Mouse (Mus musculus) c-Kit-positive CD71-negative TER-119-negative erythroid progenitor cells, embryonic 14.5 days (primary cell): ENCODE measurements around the gene Nudc.
A peak's percentile ranks its signal among the peaks of the same experiment; 100 is the strongest.

ENCODE experiments used
- DNase-seq: peaks from one replicate; pipeline ENCODE4 v3.0.0-alpha.2; 2013; ENCODE audit warnings: low read depth

Nudc gene

DNA sequence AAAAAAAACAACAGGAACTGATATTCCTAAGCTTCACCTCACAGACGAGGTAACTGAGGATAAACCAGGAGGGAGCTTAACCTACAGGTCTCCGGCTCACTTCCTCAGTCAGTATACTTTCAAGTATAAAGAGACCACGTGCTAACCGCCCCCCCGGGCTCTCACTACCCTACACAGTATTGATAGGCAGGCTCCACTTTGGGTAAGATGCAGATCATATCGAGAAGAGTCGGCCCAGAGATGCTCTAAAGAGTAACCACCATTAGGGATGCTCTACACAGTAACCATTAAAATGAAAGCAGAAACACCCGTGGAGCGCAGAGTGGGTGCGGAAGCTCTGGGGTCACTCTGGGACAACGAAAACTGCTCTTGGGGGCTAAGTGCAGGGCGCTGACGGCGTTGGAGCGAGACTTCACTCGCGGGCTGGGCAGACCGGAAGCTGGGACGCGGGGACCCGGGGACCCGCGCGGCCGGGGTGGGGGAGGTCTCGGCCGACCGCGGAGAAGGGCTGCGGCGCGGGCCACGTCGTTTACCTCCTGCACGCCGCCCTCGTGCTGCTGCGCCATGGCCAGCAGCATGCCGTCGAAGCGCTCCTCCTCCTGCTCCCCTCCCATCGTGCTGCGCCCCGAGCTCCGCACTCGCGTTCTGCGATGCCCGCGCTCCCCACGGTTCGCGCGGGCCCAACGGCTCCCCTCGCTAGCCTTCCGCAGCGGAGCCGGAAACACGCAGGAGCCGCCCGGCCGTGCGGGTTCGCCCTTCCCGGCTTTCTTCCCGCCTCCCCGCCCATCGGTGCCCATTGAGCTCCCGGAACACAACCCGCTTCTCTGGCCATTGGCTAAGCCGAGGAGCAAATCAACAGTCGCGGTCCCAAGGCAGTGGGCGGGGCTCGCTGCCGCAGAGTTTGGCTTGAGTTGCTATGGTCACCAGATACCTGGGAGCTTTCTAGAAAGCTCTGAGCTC lies at the start of gene Nudc:
Gene Nudc (minus strand): TSS at position 725 of the 960 bp plus-strand sequence.
- peak; percentile 94 for DNase-seq

GRCm38 (mm10) chr4:133595538-133595937 lies 49.7 kb upstream of the Nudc start:
- DNase-seq = no peak

DNA sequence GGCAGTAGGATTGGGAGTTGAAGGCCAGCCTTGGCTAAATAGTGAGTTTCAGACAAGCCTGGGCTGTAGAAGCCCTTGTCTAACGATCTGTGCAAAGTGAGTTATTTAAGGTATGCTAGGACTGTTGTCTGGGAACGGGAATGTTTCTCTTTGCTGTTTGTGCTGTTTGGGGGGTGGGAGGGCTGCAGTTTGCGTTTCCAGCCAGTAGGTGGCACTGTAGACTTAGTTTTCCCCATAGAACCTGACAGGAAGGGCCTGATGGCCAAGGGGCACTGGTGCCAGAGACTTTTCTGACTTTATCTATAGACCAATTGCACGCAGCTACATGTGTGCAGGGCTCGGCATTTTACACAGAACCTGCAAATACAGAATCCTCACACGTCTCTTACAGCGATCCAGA lies 46.8 kb upstream of the Nudc start:
- DNase-seq = peak; percentile 50

GRCm38 (mm10) chr4:133584059-133584951 lies 38.5 kb upstream of the Nudc start, which contains the start of gene Gpn2:
Gpn2 (plus strand) TSS chr4:133584362.
- DNase-seq = peak; percentile 88

- no peak for DNase-seq
Observed at GRCm38 (mm10) chr4:133583690-133584058, 37.9 kb upstream of the Nudc start.

DNA sequence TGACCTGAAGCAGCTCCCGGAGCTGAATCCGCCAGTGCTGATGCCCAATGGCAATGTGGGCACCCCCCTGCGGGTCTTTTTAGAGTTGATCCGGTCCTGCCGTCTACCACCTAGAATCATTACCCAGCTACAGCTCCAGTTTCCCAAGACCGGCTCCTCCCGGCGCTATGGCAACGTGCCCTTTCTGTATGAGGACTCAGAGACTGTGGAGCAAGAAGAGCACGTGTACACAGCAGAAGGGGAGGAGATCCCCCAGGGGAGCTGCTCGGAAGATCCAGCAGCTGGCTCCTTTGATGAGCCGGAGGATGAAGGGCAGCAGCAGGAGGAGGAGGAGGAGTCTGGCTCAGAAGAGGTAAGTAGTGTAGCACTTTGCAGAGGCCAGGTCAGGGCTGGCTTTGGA lies 32.2 kb upstream of the Nudc start:
- DNase-seq = no peak

GRCm38 (mm10) chr4:133574843-133575202 lies 29.0 kb upstream of the Nudc start:
- DNase-seq = no peak

GRCm38 (mm10) chr4:133574070-133574842 lies 28.5 kb upstream of the Nudc start, which contains the start of gene Gpatch3:
Gpatch3 (plus strand) TSS chr4:133574745.
- peak; percentile 89 for DNase-seq

DNA sequence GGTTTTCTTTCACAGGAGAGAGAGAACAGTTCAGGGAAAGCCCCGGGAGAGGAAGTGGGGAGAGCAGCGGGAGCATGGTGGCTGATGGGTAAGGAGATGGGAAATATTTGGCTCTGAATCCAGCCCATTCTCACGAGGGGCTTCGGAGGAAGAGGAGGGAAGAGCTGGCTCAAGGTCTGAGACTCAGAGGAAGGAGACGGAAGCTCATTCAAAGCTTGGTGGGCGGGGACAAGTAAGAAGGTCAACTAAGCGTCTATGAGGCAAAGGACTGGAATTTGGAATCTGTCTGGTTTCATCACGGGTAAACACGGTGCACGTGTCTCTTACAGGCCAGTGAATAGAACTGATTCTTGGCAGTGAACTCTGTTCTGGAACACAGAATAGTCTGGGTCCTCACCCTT lies 24.3 kb upstream of the Nudc start:
- DNase-seq = no peak

- DNase-seq = no peak
Observed at GRCm38 (mm10) chr4:133569291-133570065, 23.7 kb upstream of the Nudc start.

GRCm38 (mm10) chr4:133567251-133567650 lies 21.5 kb upstream of the Nudc start:
- DNase-seq = no peak

DNA sequence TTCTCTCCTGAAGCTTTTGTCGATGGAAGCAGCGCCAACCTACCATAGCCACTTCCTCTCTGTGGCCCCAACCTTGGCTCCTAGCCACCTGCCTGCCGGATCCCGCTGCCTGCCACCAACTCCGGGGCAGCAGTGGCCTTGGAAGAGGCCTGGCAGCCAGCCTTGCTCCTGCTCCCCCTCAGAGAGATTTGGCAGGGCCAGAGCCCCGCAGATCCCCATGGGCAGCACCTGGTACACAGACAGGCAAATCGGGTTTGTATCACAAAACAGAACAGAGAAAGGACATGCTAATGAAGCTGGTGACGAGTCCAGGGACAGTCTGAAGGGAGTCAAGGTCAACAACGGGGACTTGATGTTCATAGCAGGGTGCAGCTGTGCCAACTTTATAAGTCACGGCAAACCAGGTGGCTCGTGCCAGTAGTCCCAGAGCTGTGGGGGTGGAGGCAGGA lies 17.4 kb upstream of the Nudc start:
- no peak for DNase-seq

- DNase-seq = no peak
Observed at GRCm38 (mm10) chr4:133561622-133562021, 15.8 kb upstream of the Nudc start.

- no peak for DNase-seq
Observed at GRCm38 (mm10) chr4:133559846-133560245, 14.1 kb upstream of the Nudc start.

DNA sequence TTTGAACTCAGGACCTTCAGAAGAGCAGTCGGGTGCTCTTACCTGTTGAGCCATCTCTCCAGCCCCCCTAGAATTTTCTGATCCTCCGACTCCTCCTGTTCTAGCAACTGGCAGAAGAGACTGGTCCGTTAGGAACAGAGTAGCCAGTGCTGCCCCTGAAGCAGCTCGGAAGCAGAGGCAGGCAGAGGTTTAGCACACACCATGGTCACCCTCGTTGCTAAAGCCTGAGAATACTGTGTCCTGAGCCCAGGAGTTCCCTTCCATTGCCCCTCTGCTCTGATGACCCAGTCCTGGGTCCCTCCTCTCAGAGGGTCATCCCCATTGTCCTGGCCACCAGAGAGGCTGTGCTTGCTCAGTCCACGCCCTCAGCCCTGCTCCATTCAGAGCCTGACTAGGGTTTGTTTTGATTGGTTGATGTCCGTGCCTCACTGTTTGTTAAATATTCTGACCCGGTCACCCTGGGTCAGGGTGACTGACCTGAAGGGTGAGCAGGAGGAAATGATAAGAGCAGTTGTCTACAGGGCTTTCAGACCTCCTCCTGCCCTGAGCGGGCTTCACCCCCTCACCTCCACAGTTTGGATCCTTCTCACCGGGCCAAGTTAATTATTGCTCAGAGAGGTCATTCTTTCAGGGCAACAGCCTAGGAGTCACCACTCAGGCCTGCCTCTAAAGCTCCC lies 11.4 kb upstream of the Nudc start:
- DNase-seq = no peak

DNA sequence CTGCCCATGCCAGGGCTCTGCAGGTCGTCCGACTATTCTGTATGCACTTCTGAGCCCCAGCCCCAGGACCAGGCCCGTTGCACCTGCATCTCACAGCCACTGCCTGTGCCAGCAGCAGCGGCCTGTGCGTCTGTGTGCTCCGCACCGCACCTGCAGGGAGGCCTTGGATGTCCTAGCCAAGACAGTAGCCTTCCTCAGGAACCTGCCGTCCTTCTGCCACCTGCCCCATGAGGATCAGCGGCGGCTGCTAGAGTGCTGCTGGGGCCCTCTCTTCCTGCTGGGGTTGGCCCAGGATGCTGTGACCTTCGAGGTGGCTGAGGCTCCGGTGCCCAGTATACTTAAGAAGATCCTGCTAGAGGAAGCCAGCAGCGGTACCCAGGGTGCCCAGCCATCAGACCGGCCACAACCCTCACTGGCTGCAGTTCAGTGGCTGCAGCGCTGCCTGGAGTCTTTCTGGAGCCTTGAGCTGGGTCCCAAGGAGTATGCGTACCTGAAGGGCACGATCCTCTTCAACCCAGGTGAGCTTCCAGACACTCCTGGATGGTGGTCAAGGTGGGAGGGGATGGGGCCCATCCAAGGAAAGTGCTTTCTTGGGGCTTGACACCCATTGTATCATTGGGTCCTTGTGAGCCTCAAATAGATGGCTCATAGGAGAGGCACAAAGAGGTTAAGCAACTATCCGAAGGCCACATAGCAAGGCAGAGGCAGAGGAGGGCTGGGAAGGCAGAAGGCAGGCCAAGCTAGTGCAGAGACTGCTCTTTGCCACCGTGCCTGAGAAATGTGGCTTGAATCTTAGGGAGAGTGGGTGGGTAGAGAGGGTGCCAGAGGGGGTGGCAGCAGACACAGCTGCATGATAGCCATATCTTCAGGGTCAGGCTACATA lies 7.9 kb upstream of the Nudc start:
- DNase-seq = no peak

- no peak for DNase-seq
Observed at GRCm38 (mm10) chr4:133552768-133553447, 7.1 kb upstream of the Nudc start, which contains the start of gene Nr0b2. Nr0b2 (plus strand) TSS chr4:133553376.

DNA sequence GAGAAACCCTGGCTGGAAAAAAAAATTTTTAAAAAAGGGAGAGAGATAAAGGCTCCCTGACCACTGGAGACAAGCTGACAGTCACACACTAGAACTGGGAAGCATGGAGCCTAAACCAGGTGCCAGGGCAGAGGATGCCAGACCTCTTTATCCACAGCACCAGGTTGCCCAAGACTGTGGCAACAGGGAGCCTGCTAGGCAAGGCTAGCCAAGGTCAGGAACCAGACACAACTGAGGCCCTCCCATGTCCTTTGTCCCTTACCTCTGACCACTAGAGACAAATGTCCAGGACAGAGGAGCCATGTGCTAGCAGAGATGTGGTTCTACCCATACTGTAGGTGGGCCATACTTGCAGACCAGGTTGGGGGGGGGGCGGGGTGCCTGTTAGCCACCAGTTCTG lies 6.2 kb upstream of the Nudc start:
- DNase-seq = no peak

GRCm38 (mm10) chr4:133536652-133537051 lies 9.1 kb downstream of the Nudc start:
- no peak for DNase-seq
